Mouse (Mus musculus): ENCODE data around the gene Hivep3.

DNA sequence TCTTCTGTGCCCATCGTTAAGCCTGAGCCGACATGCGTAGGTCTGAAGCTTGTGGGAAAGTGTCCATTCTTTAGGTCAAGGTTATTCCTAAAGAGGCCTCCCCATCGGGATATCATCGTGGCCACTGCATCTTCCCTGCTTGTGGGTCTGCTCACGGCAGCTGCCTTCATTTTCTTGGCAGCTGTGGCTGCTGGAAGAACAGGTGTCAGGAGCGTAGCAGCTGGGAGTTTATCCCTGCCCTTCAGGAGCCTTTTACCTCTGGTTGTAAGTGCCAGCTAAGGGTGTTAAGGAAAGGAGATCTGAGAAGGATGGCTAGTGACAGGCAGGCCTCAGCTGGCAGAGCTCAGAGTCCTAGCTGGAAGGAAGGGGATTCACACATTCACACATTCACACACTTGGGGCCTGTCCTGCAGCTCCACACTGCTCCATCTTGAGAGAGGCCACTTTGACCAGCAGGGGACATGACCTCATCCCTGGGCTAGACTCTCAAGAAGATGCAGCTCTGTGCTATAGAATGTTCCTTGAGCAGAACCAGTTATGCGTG, 188.2 kb downstream of the Hivep3 start:
- no peak for TF ChIP-seq CTCF (IDR thresholded peaks at IDR 0.05; ENCODE audit: control insufficient read depth, insufficient read depth, insufficient replicate concordance, low read depth, low read length)
- no peak for TF ChIP-seq POLR2A (IDR thresholded peaks at IDR 0.05; ENCODE audit: control insufficient read depth, low read depth, low read length)
